Mouse (Mus musculus): Measurements from ENCODE around the gene Chn2.

The Chn2 gene

GRCm38 (mm10) chr6:54119885-54120666 lies 80.7 kb downstream of the Chn2 start:
- DNase-seq: no peak

DNA sequence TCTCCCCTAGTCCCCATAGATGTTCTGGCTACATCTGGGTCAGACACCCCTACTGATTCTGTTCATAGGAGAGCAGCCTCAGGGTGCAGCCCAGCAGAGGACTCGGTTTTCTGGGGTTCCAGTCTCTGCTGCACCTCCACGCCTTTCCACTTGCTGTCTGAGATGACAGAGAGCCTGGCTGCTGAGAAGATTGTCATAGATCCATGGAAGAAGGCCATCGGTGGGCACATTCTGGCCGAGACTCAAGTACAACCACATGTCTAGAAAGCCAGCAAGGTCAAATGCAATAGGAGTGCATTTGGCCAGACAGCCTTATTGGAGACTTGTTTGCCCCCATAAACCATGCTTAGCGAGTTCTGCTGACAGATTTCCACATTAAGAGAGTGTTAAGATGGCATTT lies 81.5 kb downstream of the Chn2 start:
- DNase-seq: no peak

GRCm38 (mm10) chr6:54124519-54124918 lies 85.2 kb downstream of the Chn2 start:
- no peak for DNase-seq

- DNase-seq: peak; percentile 23
Observed at GRCm38 (mm10) chr6:54125536-54125935, 86.2 kb downstream of the Chn2 start.

GRCm38 (mm10) chr6:54126225-54126992 lies 87.1 kb downstream of the Chn2 start:
- no peak for DNase-seq

GRCm38 (mm10) chr6:54126993-54127697 lies 87.8 kb downstream of the Chn2 start:
- DNase-seq: no peak

DNA sequence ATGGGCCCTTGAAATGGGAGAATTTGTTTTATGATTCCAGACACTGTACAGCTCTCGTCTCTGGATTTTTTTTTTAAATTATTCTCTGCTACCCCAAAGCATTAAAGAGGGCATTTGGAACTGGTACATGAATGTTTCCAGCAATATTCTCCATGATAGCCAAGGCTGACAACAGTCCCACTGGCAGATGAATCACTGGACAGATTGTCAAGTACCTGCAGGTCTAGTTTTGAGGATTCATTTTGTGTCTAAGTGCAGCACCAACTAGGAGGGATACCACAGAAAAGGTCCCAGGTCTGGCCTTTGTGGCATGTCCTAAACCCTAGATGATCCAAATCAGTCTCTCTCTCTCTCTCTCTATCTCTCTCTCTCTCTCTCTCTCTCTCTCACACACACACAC lies 89.3 kb downstream of the Chn2 start:
- no peak for DNase-seq

DNA sequence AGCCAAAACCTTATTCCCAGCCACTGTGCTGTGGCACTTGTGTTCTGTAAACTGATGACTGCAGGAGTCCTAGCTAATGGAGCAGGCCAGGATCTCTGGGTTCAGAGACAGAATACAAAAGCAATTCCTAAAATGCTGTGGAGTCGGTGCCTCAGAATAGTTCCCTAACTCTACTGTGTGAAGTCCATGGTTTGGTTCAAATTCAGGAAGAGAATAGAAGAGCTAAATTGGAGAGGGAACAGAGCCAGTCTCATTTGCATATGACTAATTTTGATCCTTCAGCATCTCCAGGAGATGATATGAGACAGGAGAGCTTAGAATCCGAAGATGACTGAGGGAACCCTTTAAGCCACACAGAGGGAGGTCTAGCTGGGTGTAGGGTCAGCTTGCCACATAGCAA lies 90.2 kb downstream of the Chn2 start:
- no peak for DNase-seq

- DNase-seq: no peak
Observed at GRCm38 (mm10) chr6:54130881-54131280, 91.5 kb downstream of the Chn2 start.

DNA sequence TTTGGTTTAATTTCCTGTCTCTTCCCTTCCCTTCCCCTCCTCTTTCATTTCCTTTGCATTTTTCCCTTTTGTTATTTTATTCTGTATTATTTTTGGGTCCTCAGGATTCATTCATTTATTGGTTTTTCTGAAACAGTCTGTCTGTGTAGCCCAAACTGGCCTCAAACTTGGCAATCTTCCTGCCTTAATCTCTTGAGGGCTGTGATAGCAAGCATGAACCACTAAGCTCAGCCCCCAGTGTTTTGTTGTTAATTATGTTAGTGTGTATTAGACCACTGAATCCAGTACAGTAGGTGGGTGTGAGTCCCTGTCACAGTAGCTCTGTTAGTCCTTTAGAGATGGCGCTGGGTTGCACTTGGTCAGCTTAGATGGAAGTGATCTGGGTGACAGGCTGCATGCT lies 93.2 kb downstream of the Chn2 start:
- no peak for DNase-seq

- DNase-seq: no peak
Observed at GRCm38 (mm10) chr6:54133231-54133630, 93.9 kb downstream of the Chn2 start.

- DNase-seq: no peak
Observed at GRCm38 (mm10) chr6:54138157-54138556, 98.8 kb downstream of the Chn2 start.

GRCm38 (mm10) chr6:54140488-54140887 lies 101.1 kb downstream of the Chn2 start:
- no peak for DNase-seq

GRCm38 (mm10) chr6:54141165-54141564 lies 101.8 kb downstream of the Chn2 start:
- no peak for DNase-seq

- no peak for DNase-seq
Observed at GRCm38 (mm10) chr6:54142848-54143651, 103.7 kb downstream of the Chn2 start.

DNA sequence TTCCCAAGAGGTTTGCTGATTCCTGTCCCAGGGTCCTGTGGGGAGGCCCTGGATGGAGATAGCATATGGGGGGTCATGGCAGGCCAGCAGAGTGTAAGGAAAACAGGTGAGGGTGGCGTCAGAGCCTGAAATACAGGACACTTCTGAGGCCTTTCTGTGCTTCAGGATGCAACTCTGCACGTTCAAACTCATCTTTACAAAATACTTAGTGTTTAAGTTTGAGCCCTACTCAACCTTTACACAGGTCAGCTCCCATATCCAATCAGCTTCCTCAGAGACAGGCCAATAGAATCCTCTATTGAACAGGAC lies 104.3 kb downstream of the Chn2 start:
- no peak for DNase-seq

- no peak for DNase-seq
Observed at GRCm38 (mm10) chr6:54148844-54149526, 109.6 kb downstream of the Chn2 start.

DNA sequence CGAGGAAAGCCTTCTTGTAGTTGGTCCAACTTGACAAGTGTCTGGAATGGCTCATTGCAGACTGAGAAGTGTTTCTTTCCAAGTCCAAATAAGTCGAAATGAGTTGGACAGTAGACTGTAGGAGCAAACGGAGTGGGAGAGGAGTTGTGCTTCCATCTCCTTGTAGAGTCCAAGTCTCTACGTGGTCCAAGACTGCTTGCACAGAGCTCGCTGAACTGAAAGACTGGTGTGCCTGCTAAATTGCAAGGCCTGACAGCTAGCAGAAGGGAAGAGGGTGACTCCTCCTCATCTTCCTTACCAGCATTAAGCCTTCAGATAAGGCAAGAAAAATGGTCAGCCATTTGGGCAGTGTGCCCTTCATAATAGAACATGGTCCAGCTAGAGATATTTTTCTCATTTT lies 111.5 kb downstream of the Chn2 start:
- no peak for DNase-seq

DNA sequence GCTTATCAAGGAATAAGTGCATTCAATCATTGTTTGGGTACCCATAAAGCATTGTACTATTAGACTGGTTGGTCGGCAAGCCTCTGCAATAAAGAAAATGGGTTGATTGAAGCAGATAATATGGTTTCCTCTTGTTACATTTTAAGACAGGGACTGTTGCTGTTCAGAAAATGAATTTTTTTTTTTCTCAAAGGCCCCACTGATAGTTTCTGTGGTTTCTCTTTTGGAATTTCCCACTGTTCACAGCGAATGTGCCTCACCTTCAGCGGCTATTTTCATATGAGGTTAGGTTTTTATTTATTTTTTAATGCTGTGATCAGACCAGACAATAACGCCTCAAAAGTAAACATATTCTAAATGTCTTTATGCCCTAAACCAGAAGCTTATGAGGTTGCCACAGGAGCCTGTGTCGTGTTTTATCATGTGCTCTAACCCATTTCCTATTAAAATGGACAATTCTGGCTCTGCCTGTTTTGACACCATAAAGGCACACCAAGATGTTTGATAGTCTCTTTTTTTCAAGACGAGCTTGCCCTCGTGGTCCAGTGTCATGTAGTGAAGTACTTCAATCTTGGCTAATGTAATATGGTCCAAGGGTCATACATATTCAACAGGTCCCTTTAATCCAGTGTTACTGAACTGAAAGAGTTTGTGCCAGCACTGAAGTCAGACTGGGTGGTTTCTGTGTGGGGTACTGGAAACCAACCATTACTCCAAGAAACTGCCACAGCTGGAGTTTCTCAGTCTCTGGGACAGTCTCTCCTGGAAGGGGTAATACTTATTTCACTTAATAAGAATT lies 112.3 kb downstream of the Chn2 start:
- no peak for DNase-seq

DNA sequence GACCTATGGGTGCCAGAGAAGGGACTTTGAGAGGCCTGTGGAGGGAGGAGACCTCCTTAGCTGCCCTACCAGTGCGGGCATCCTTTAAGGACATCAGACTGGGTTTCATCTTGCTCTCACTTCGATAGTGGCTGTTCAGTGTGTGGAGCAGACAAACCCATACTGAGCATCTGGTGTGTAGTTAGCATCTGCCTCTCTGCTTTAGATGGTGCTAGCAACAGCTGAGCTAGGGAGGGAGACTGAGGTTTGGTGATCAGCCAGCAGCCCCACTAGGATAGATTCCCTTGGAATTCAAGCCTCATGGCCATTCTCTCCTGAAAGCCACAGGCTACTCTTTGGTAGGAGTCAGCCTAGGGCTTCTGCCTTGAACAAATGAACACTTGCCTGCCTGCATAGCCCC lies 117.7 kb downstream of the Chn2 start:
- no peak for DNase-seq

GRCm38 (mm10) chr6:54158317-54158716 lies 119.0 kb downstream of the Chn2 start:
- DNase-seq: peak; percentile 16

GRCm38 (mm10) chr6:54160677-54161076 lies 121.3 kb downstream of the Chn2 start:
- DNase-seq: no peak

All from lung, postnatal 10 days (tissue).